Mouse (Mus musculus): ENCODE data around the gene Best2. TPM values are rescaled to one million over a fixed set of nuclear protein-coding genes. Genes with fewer than 3 reads are reported as not detected.

Best2 gene
- polyA plus RNA-seq (2014; fragmentation: Illumina TruSeq; extraction: RNeasy Lipid Tissue Mini Kit (QIAGEN cat#74804); ENCODE audit: low read depth, low replicate concordance) = not detected

GRCm38 (mm10) chr8:85014431-85014830, at the start of gene Best2:
Best2 (minus strand) TSS chr8:85014531.

GRCm38 (mm10) chr8:85059879-85060616, 45.7 kb upstream of the Best2 start, which contains the start of gene Fbxw9:
Fbxw9 (plus strand) TSS chr8:85060055.

DNA sequence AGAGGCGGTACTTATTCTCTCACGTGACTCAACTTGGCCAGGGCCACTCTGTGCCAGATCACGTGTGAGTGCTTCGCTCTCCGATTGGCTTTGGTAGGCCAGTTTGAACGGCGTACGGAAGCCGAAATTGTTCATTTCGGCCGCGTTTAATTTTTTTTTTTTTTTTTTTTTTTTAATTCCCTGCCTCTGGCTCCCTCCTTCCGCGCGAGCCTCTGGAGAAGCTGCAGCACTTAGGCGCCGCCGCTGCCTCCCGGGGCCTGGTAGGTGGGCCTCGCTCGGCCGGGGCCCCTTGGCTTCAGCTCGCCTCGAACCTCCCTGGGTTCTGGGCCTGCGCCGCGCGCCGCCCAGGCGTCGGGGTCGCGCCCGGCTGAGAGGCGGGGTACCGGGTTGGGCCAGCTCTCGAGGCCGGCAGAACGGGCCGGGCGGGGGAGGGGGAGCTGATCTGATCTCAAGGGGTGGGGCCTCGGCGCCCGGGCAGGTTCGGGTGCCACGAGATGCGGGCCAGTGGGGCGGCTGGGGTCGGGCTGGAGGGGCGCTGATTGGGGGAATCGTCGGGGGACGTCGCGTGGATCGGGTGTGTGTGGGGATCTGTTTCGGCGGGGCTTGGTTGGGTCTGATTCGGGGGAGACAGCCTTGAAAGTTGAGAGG, 22.5 kb upstream of the Best2 start, which contains the start of gene Tnpo2:
Gene Tnpo2, plus strand, starts transcription at position 198 of the 648 bp plus-strand sequence.

GRCm38 (mm10) chr8:85026670-85027515, 12.6 kb upstream of the Best2 start, which contains the start of gene Trir:
Trir (plus strand) TSS chr8:85026823.

GRCm38 (mm10) chr8:85025098-85025932, 11.0 kb upstream of the Best2 start, which contains the start of gene Asna1:
Asna1 (minus strand) TSS chr8:85025281.

GRCm38 (mm10) chr8:84990349-84990748, 24.0 kb downstream of the Best2 start, which contains the start of gene Hook2:
Hook2 (plus strand) TSS chr8:84990603.

GRCm38 (mm10) chr8:84978248-84978940, 35.9 kb downstream of the Best2 start, which contains the start of gene Junb:
Junb (minus strand) TSS chr8:84978718.

GRCm38 (mm10) chr8:84969241-84970134, 44.8 kb downstream of the Best2 start, which contains the start of the genes Gm49661, Prdx2 and Rnaseh2a:
Gm49661 (minus strand) TSS chr8:84969433.
Prdx2 (plus strand) TSS chr8:84969587.
Rnaseh2a (minus strand) TSS chr8:84969767.

Other genes starting within 250 kb of the Best2 start
- gene Nfix, start 214.2 kb downstream of the Best2 start, polyA plus RNA-seq (2014; fragmentation: Illumina TruSeq; extraction: RNeasy Lipid Tissue Mini Kit (QIAGEN cat#74804); ENCODE audit: low read depth, low replicate concordance) = 13.9 TPM
- gene Dand5, start 191.7 kb downstream of the Best2 start, polyA plus RNA-seq (2014; fragmentation: Illumina TruSeq; extraction: RNeasy Lipid Tissue Mini Kit (QIAGEN cat#74804); ENCODE audit: low read depth, low replicate concordance) = 5.4 TPM
- gene Gadd45gip1, start 183.0 kb downstream of the Best2 start, polyA plus RNA-seq (2014; fragmentation: Illumina TruSeq; extraction: RNeasy Lipid Tissue Mini Kit (QIAGEN cat#74804); ENCODE audit: low read depth, low replicate concordance) = 2.3 TPM
- 9.2 TPM for gene Rad23a, start 173.9 kb downstream of the Best2 start, polyA plus RNA-seq (2014; fragmentation: Illumina TruSeq; extraction: RNeasy Lipid Tissue Mini Kit (QIAGEN cat#74804); ENCODE audit: low read depth, low replicate concordance)
- gene Calr, start 167.6 kb downstream of the Best2 start, polyA plus RNA-seq (2014; fragmentation: Illumina TruSeq; extraction: RNeasy Lipid Tissue Mini Kit (QIAGEN cat#74804); ENCODE audit: low read depth, low replicate concordance) = 638 TPM
- gene Farsa, start 157.5 kb downstream of the Best2 start, polyA plus RNA-seq (2014; fragmentation: Illumina TruSeq; extraction: RNeasy Lipid Tissue Mini Kit (QIAGEN cat#74804); ENCODE audit: low read depth, low replicate concordance) = 4.7 TPM
- gene Syce2, start 142.4 kb downstream of the Best2 start, polyA plus RNA-seq (2014; fragmentation: Illumina TruSeq; extraction: RNeasy Lipid Tissue Mini Kit (QIAGEN cat#74804); ENCODE audit: low read depth, low replicate concordance) = 6.2 TPM
- 51.8 TPM for gene Gcdh, start 120.6 kb downstream of the Best2 start, polyA plus RNA-seq (2014; fragmentation: Illumina TruSeq; extraction: RNeasy Lipid Tissue Mini Kit (QIAGEN cat#74804); ENCODE audit: low read depth, low replicate concordance)
- not detected for gene Klf1, start 112.6 kb downstream of the Best2 start, polyA plus RNA-seq (2014; fragmentation: Illumina TruSeq; extraction: RNeasy Lipid Tissue Mini Kit (QIAGEN cat#74804); ENCODE audit: low read depth, low replicate concordance)
- 10.7 TPM for gene Dnase2a, start 106.0 kb downstream of the Best2 start, polyA plus RNA-seq (2014; fragmentation: Illumina TruSeq; extraction: RNeasy Lipid Tissue Mini Kit (QIAGEN cat#74804); ENCODE audit: low read depth, low replicate concordance)
- gene Mast1, start 77.2 kb downstream of the Best2 start, polyA plus RNA-seq (2014; fragmentation: Illumina TruSeq; extraction: RNeasy Lipid Tissue Mini Kit (QIAGEN cat#74804); ENCODE audit: low read depth, low replicate concordance) = not detected
- not detected for gene Rtbdn, start 67.5 kb downstream of the Best2 start, polyA plus RNA-seq (2014; fragmentation: Illumina TruSeq; extraction: RNeasy Lipid Tissue Mini Kit (QIAGEN cat#74804); ENCODE audit: low read depth, low replicate concordance)
- gene Gm49661, start 45.1 kb downstream of the Best2 start, polyA plus RNA-seq (2014; fragmentation: Illumina TruSeq; extraction: RNeasy Lipid Tissue Mini Kit (QIAGEN cat#74804); ENCODE audit: low read depth, low replicate concordance) = not detected
- 79.1 TPM for gene Prdx2, start 44.9 kb downstream of the Best2 start, polyA plus RNA-seq (2014; fragmentation: Illumina TruSeq; extraction: RNeasy Lipid Tissue Mini Kit (QIAGEN cat#74804); ENCODE audit: low read depth, low replicate concordance)
- gene Rnaseh2a, start 44.8 kb downstream of the Best2 start, polyA plus RNA-seq (2014; fragmentation: Illumina TruSeq; extraction: RNeasy Lipid Tissue Mini Kit (QIAGEN cat#74804); ENCODE audit: low read depth, low replicate concordance) = 7.6 TPM
- gene Junb, start 35.8 kb downstream of the Best2 start, polyA plus RNA-seq (2014; fragmentation: Illumina TruSeq; extraction: RNeasy Lipid Tissue Mini Kit (QIAGEN cat#74804); ENCODE audit: low read depth, low replicate concordance) = 0.99 TPM
- gene Hook2, start 23.9 kb downstream of the Best2 start, polyA plus RNA-seq (2014; fragmentation: Illumina TruSeq; extraction: RNeasy Lipid Tissue Mini Kit (QIAGEN cat#74804); ENCODE audit: low read depth, low replicate concordance) = 1.8 TPM
- gene Asna1, start 10.8 kb upstream of the Best2 start, polyA plus RNA-seq (2014; fragmentation: Illumina TruSeq; extraction: RNeasy Lipid Tissue Mini Kit (QIAGEN cat#74804); ENCODE audit: low read depth, low replicate concordance) = 16.1 TPM
- gene Trir, start 12.3 kb upstream of the Best2 start, polyA plus RNA-seq (2014; fragmentation: Illumina TruSeq; extraction: RNeasy Lipid Tissue Mini Kit (QIAGEN cat#74804); ENCODE audit: low read depth, low replicate concordance) = 15.8 TPM
- gene Tnpo2, start 22.4 kb upstream of the Best2 start, polyA plus RNA-seq (2014; fragmentation: Illumina TruSeq; extraction: RNeasy Lipid Tissue Mini Kit (QIAGEN cat#74804); ENCODE audit: low read depth, low replicate concordance) = 18.2 TPM
- 1.0 TPM for gene Fbxw9, start 45.5 kb upstream of the Best2 start, polyA plus RNA-seq (2014; fragmentation: Illumina TruSeq; extraction: RNeasy Lipid Tissue Mini Kit (QIAGEN cat#74804); ENCODE audit: low read depth, low replicate concordance)
- not detected for gene Gm5741, start 53.5 kb upstream of the Best2 start, polyA plus RNA-seq (2014; fragmentation: Illumina TruSeq; extraction: RNeasy Lipid Tissue Mini Kit (QIAGEN cat#74804); ENCODE audit: low read depth, low replicate concordance)
- 14.2 TPM for gene Dhps, start 57.2 kb upstream of the Best2 start, polyA plus RNA-seq (2014; fragmentation: Illumina TruSeq; extraction: RNeasy Lipid Tissue Mini Kit (QIAGEN cat#74804); ENCODE audit: low read depth, low replicate concordance)
- gene Wdr83os, start 66.2 kb upstream of the Best2 start, polyA plus RNA-seq (2014; fragmentation: Illumina TruSeq; extraction: RNeasy Lipid Tissue Mini Kit (QIAGEN cat#74804); ENCODE audit: low read depth, low replicate concordance) = 10.6 TPM
- gene Wdr83, start 66.8 kb upstream of the Best2 start, polyA plus RNA-seq (2014; fragmentation: Illumina TruSeq; extraction: RNeasy Lipid Tissue Mini Kit (QIAGEN cat#74804); ENCODE audit: low read depth, low replicate concordance) = 2.3 TPM
- gene Man2b1, start 68.7 kb upstream of the Best2 start, polyA plus RNA-seq (2014; fragmentation: Illumina TruSeq; extraction: RNeasy Lipid Tissue Mini Kit (QIAGEN cat#74804); ENCODE audit: low read depth, low replicate concordance) = 5.0 TPM
- 2.5 TPM for gene Zfp791, start 108.6 kb upstream of the Best2 start, polyA plus RNA-seq (2014; fragmentation: Illumina TruSeq; extraction: RNeasy Lipid Tissue Mini Kit (QIAGEN cat#74804); ENCODE audit: low read depth, low replicate concordance)
- not detected for gene Cks1brt, start 137.4 kb upstream of the Best2 start, polyA plus RNA-seq (2014; fragmentation: Illumina TruSeq; extraction: RNeasy Lipid Tissue Mini Kit (QIAGEN cat#74804); ENCODE audit: low read depth, low replicate concordance)
- gene Olfr371, start 211.5 kb upstream of the Best2 start, polyA plus RNA-seq (2014; fragmentation: Illumina TruSeq; extraction: RNeasy Lipid Tissue Mini Kit (QIAGEN cat#74804); ENCODE audit: low read depth, low replicate concordance) = not detected